Mouse (Mus musculus): ENCODE measurements at regions not wholly inside any gene's neighbourhood (a gene's known extent, or its start where the extent isn't known, plus 50 kb on each side); places are given as distances from the start of the nearest gene placed in this dataset.

- Histone ChIP-seq H3K9me3 (ENCODE audit: control insufficient read depth, low read length) (no peaks in the 10 kb centered on the region), H3K4me2 (ENCODE audit: low read depth, low read length) (peak overlapping the region; percentile 62), H3K4me3 (ENCODE audit: low read length) (peak overlapping the region; percentile 31), H3K9ac (ENCODE audit: low read depth, low read length) (peak overlapping the region; percentile 56), H3K27ac (ENCODE audit: low read length) (no peak overlapping the region), H3K27me3 (replicated peaks; ENCODE audit: control insufficient read depth, insufficient read depth, low read length) (no peaks in the 10 kb centered on the region; the same call in 1 of the 2 replicates), H3K36me3 (ENCODE audit: control insufficient read depth, insufficient read depth, low read length) (no peaks in the 10 kb centered on the region), H3K4me1 (ENCODE audit: control insufficient read depth, insufficient read depth, low read length) (0 out of 2 replicates have a peak, but pooled peaks cover 5% of the 10 kb centered on the region)
- peak; percentile 14; the same call in 1 of the 2 replicates for ATAC-seq
- WGBS = 26% methylated on average over 23 of the region's 23 CpGs
Observed at GRCm38 (mm10) chr7:37343021-37343593, 430.3 kb downstream of the Zfp536 start.

- H3K4me1 ChIP-seq (ENCODE audit: control insufficient read depth, insufficient read depth, low read length) = 0 out of 2 replicates have a peak, but pooled peaks cover 3% of the 10 kb centered on the region
- no peaks in the 10 kb centered on the region for H3K36me3 ChIP-seq (ENCODE audit: control insufficient read depth, insufficient read depth, low read length)
- H3K27ac ChIP-seq (ENCODE audit: low read length) = no peak overlapping the region
- no peak overlapping the region for H3K9ac ChIP-seq (ENCODE audit: low read depth, low read length)
- no peak for ATAC-seq
- 44% methylated on average over 18 of the region's 18 CpGs for WGBS
- H3K9me3 ChIP-seq (ENCODE audit: control insufficient read depth, low read length) = no peaks in the 10 kb centered on the region
- H3K27me3 ChIP-seq (replicated peaks; ENCODE audit: control insufficient read depth, insufficient read depth, low read length) = no peaks in the 10 kb centered on the region; the same call in 1 of the 2 replicates
- peak overlapping the region; percentile 31; the same call in 1 of the 2 replicates for H3K4me3 ChIP-seq (ENCODE audit: low read length)
- H3K4me2 ChIP-seq (ENCODE audit: low read depth, low read length) = 0 out of 2 replicates have a peak overlapping the region, but pooled peaks have one; percentile 62
Observed at GRCm38 (mm10) chr7:37343691-37344233, 429.7 kb downstream of the Zfp536 start.

- no peak overlapping the region for H3K4me2 ChIP-seq (ENCODE audit: low read depth, low read length)
- H3K27ac ChIP-seq (ENCODE audit: low read length) = no peak overlapping the region
- H3K36me3 ChIP-seq (ENCODE audit: control insufficient read depth, insufficient read depth, low read length) = no peaks in the 10 kb centered on the region
- H3K27me3 ChIP-seq (replicated peaks; ENCODE audit: control insufficient read depth, insufficient read depth, low read length) = no peaks in the 10 kb centered on the region; the same call in 1 of the 2 replicates
- H3K4me1 ChIP-seq (ENCODE audit: control insufficient read depth, insufficient read depth, low read length) = 0 out of 2 replicates have a peak, but pooled peaks cover 3% of the 10 kb centered on the region
- ATAC-seq = no peak
- no peak overlapping the region for H3K4me3 ChIP-seq (ENCODE audit: low read length)
- WGBS = 3% methylated on average over 10 of the region's 10 CpGs
- no peaks in the 10 kb centered on the region for H3K9me3 ChIP-seq (ENCODE audit: control insufficient read depth, low read length)
- H3K9ac ChIP-seq (ENCODE audit: low read depth, low read length) = no peak overlapping the region
Observed at GRCm38 (mm10) chr7:37346041-37346440, 427.4 kb downstream of the Zfp536 start.

- H3K27me3 ChIP-seq (replicated peaks; ENCODE audit: control insufficient read depth, insufficient read depth, low read length) = no peaks in the 10 kb centered on the region
- peak overlapping the region; percentile 51 for H3K9ac ChIP-seq (ENCODE audit: low read depth, low read length)
- H3K36me3 ChIP-seq (ENCODE audit: control insufficient read depth, insufficient read depth, low read length) = no peaks in the 10 kb centered on the region
- no peak overlapping the region for H3K4me3 ChIP-seq (ENCODE audit: low read length)
- H3K4me1 ChIP-seq (ENCODE audit: control insufficient read depth, insufficient read depth, low read length) = peaks cover 8% of the 10 kb centered on the region
- H3K27ac ChIP-seq (ENCODE audit: low read length) = no peak overlapping the region
- ATAC-seq = peak; percentile 49; the same call in 1 of the 2 replicates
- peak overlapping the region; percentile 7; the same call in 1 of the 2 replicates for H3K4me2 ChIP-seq (ENCODE audit: low read depth, low read length)
- no peaks in the 10 kb centered on the region for H3K9me3 ChIP-seq (ENCODE audit: control insufficient read depth, low read length)
- WGBS = 16% methylated on average over 19 of the region's 21 CpGs
Observed at GRCm38 (mm10) chr7:37357647-37358395, 415.6 kb downstream of the Zfp536 start.

- no peak for ATAC-seq
- H3K9ac ChIP-seq (ENCODE audit: low read depth, low read length) = no peak overlapping the region
- 69% methylated on average over 4 of the region's 4 CpGs for WGBS
Observed at GRCm38 (mm10) chr7:37358492-37358891, 414.9 kb downstream of the Zfp536 start.

GRCm38 (mm10) chr7:37359473-37359872 lies 414.0 kb downstream of the Zfp536 start:
- H3K36me3 ChIP-seq (ENCODE audit: control insufficient read depth, insufficient read depth, low read length) = no peaks in the 10 kb centered on the region
- WGBS = 90% methylated on average over 8 of the region's 8 CpGs
- no peak overlapping the region for H3K4me2 ChIP-seq (ENCODE audit: low read depth, low read length)
- H3K4me3 ChIP-seq (ENCODE audit: low read length) = no peak overlapping the region
- H3K9ac ChIP-seq (ENCODE audit: low read depth, low read length) = no peak overlapping the region
- no peak overlapping the region for H3K27ac ChIP-seq (ENCODE audit: low read length)
- no peak for ATAC-seq
- H3K4me1 ChIP-seq (ENCODE audit: control insufficient read depth, insufficient read depth, low read length) = peaks cover 16% of the 10 kb centered on the region
- H3K27me3 ChIP-seq (replicated peaks; ENCODE audit: control insufficient read depth, insufficient read depth, low read length) = no peaks in the 10 kb centered on the region
- H3K9me3 ChIP-seq (ENCODE audit: control insufficient read depth, low read length) = no peaks in the 10 kb centered on the region

More at GRCm38 (mm10) chr7:37358492-37358891, 414.9 kb downstream of the Zfp536 start:
- Histone ChIP-seq H3K36me3 (ENCODE audit: control insufficient read depth, insufficient read depth, low read length) (no peaks in the 10 kb centered on the region), H3K27me3 (replicated peaks; ENCODE audit: control insufficient read depth, insufficient read depth, low read length) (no peaks in the 10 kb centered on the region), H3K4me1 (ENCODE audit: control insufficient read depth, insufficient read depth, low read length) (peaks cover 8% of the 10 kb centered on the region), H3K9me3 (ENCODE audit: control insufficient read depth, low read length) (no peaks in the 10 kb centered on the region), H3K4me3 (ENCODE audit: low read length) (no peak overlapping the region), H3K4me2 (ENCODE audit: low read depth, low read length) (no peak overlapping the region), H3K27ac (ENCODE audit: low read length) (no peak overlapping the region)

GRCm38 (mm10) chr7:37360171-37360570 lies 413.3 kb downstream of the Zfp536 start:
- peaks cover 16% of the 10 kb centered on the region for H3K4me1 ChIP-seq (ENCODE audit: control insufficient read depth, insufficient read depth, low read length)
- no peaks in the 10 kb centered on the region for H3K27me3 ChIP-seq (replicated peaks; ENCODE audit: control insufficient read depth, insufficient read depth, low read length)
- no peak for ATAC-seq
- H3K36me3 ChIP-seq (ENCODE audit: control insufficient read depth, insufficient read depth, low read length) = no peaks in the 10 kb centered on the region
- H3K4me2 ChIP-seq (ENCODE audit: low read depth, low read length) = no peak overlapping the region
- no peaks in the 10 kb centered on the region for H3K9me3 ChIP-seq (ENCODE audit: control insufficient read depth, low read length)
- 17% methylated on average over 3 of the region's 3 CpGs for WGBS
- H3K27ac ChIP-seq (ENCODE audit: low read length) = no peak overlapping the region
- no peak overlapping the region for H3K9ac ChIP-seq (ENCODE audit: low read depth, low read length)
- no peak overlapping the region for H3K4me3 ChIP-seq (ENCODE audit: low read length)

GRCm38 (mm10) chr7:37361802-37362441 lies 411.5 kb downstream of the Zfp536 start:
- H3K9me3 ChIP-seq (ENCODE audit: control insufficient read depth, low read length) = no peaks in the 10 kb centered on the region
- H3K4me1 ChIP-seq (ENCODE audit: control insufficient read depth, insufficient read depth, low read length) = peaks cover 16% of the 10 kb centered on the region
- peak overlapping the region; percentile 35 for H3K4me3 ChIP-seq (ENCODE audit: low read length)
- H3K27me3 ChIP-seq (replicated peaks; ENCODE audit: control insufficient read depth, insufficient read depth, low read length) = no peaks in the 10 kb centered on the region
- H3K27ac ChIP-seq (ENCODE audit: low read length) = peak overlapping the region; percentile 79
- 4% methylated on average over 16 of the region's 16 CpGs for WGBS
- H3K4me2 ChIP-seq (ENCODE audit: low read depth, low read length) = peak overlapping the region; percentile 67
- H3K9ac ChIP-seq (ENCODE audit: low read depth, low read length) = peak overlapping the region; percentile 55
- ATAC-seq = peak; percentile 57
- H3K36me3 ChIP-seq (ENCODE audit: control insufficient read depth, insufficient read depth, low read length) = no peaks in the 10 kb centered on the region

- H3K36me3 ChIP-seq (ENCODE audit: control insufficient read depth, insufficient read depth, low read length) = no peaks in the 10 kb centered on the region
- no peak for ATAC-seq
- peak overlapping the region; percentile 63 for H3K27ac ChIP-seq (ENCODE audit: low read length)
- H3K9ac ChIP-seq (ENCODE audit: low read depth, low read length) = no peak overlapping the region
- H3K4me1 ChIP-seq (ENCODE audit: control insufficient read depth, insufficient read depth, low read length) = peaks cover 16% of the 10 kb centered on the region
- H3K27me3 ChIP-seq (replicated peaks; ENCODE audit: control insufficient read depth, insufficient read depth, low read length) = no peaks in the 10 kb centered on the region
- 18% methylated on average over 8 of the region's 8 CpGs for WGBS
- H3K9me3 ChIP-seq (ENCODE audit: control insufficient read depth, low read length) = no peaks in the 10 kb centered on the region
- H3K4me2 ChIP-seq (ENCODE audit: low read depth, low read length) = peak overlapping the region; percentile 67
- H3K4me3 ChIP-seq (ENCODE audit: low read length) = no peak overlapping the region
Observed at GRCm38 (mm10) chr7:37362879-37363278, 410.6 kb downstream of the Zfp536 start.
